Mouse (Mus musculus) ovary, adult 2 months (tissue): ENCODE results near the gene Vmn1r2. TPM values are rescaled to one million over a fixed set of nuclear protein-coding genes. Genes with fewer than 3 reads are reported as not detected.

Experiments
- polyA plus RNA-seq: library from polyadenylated mRNA; depleted of rRNA; stranded (reverse); fragments of >200 nt; gene quantifications from 2 replicates; pipeline ENCODE4 v1.2.3, GENCODE M21; 2012; rRNA removed

The Vmn1r2 gene
- polyA plus RNA-seq: not detected in 2 replicates

DNA sequence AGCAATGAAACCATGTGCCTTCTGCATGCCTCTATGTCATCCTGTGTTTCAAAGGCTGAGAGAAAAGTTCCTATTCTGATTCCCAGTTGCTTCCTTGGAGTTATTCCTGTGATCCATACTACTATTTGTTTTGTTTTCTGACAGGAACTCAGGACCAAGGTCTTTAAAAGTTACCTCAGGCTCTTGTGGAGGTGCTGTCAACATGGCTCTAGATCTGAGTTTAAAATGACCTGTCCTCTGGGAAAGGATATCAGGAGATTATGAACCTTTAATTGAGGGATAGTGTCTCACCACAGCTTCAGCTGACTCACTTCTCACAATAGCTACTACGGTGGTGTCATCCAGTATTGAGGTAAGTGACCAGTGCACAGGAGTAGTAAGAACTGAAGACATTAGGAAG is at the start of gene Vmn1r2:
Vmn1r2 (plus strand) TSS at position 301 of the 400 bp plus-strand sequence.

DNA sequence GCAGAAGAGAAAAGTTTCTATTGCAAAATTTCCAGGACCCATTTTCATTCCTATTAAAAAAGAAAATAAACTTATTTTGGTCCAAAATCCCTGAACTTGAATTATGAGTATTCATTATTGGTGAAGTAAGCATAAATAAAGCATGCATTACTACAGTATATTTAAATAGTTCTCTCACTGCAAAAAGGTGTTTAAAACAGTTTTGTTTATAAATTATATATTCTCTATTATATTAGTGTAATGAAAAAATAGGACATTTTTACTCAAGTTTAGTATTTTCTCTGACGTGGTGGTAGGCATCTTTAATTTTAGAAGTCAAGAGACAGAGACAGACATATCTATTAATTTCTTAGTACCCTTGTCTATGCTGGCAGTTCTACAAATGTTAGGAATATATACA is 18.1 kb downstream of the Vmn1r2 start, which contains the start of gene Vmn1r3:
Vmn1r3 (minus strand) TSS at position 101 of the 400 bp plus-strand sequence.

Other genes with a start within 250 kb of the Vmn1r2 start
- not detected in 2 replicates for gene Vmn1r3, start 18.0 kb downstream of the Vmn1r2 start, polyA plus RNA-seq